Mouse (Mus musculus): ENCODE data around the gene Plekhg2.
"Not testable (repeated sequence)": the region's sequence is repeated elsewhere in the genome, so short reads cannot be mapped to it uniquely, and the experiment has no call there.

Gene Plekhg2

DNA sequence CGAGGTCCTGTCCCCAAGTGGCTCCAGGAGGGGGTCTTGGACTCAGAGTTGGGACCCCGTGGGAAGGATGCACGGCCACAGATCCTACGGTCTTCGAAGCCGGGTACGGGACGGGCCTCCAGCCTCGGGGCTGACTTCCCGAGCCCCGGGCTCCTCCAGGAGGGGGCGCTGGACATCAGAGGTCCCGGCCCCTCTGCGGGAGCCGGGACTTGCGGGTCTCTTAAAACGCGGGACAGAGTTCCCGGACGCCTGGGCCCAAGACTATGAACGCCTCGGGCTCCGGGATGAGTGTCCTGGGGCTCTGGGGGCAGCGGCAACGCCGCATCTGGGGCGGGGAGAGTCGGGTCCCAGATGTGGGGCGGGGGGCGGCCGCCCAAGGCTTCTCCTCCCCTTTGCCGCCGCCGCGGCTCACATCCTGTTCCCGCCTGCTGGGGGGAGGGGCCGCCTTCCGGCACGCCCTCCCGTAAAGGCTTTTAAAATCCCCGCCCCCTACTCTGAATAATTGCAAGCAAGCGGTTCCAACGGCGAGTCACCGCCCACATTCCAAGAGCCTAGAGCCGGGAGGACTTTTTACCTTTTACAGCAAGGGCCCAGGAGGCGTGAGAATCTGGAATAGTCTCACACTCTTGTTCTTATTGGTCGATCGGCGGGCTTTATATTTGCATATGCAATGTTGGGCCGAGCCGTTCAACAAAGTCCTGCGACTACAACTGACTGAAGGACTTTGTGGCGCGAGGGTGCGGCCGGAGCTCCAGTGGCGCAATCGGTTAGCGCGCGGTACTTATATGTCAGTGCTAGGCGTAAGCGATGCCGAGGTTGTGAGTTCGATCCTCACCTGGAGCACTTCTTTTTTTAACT lies at the start of gene Plekhg2:
Plekhg2 (minus strand) TSS at position 349 of the 858 bp plus-strand sequence.
- peak; percentile 74; the same call in 1 of the 2 replicates for ATAC-seq (ENCODE audit: insufficient number of reproducible peaks, low FRiP score, low TSS enrichment)

GRCm38 (mm10) chr7:28419416-28419815 lies 47.0 kb upstream of the Plekhg2 start:
- ATAC-seq (ENCODE audit: insufficient number of reproducible peaks, low FRiP score, low TSS enrichment): no peak

GRCm38 (mm10) chr7:28418096-28418670 lies 45.8 kb upstream of the Plekhg2 start:
- ATAC-seq (ENCODE audit: insufficient number of reproducible peaks, low FRiP score, low TSS enrichment): no peak

GRCm38 (mm10) chr7:28417368-28417767 lies 45.0 kb upstream of the Plekhg2 start:
- no peak for ATAC-seq (ENCODE audit: insufficient number of reproducible peaks, low FRiP score, low TSS enrichment)

GRCm38 (mm10) chr7:28412826-28413225 lies 40.4 kb upstream of the Plekhg2 start:
- no peak for ATAC-seq (ENCODE audit: insufficient number of reproducible peaks, low FRiP score, low TSS enrichment)

DNA sequence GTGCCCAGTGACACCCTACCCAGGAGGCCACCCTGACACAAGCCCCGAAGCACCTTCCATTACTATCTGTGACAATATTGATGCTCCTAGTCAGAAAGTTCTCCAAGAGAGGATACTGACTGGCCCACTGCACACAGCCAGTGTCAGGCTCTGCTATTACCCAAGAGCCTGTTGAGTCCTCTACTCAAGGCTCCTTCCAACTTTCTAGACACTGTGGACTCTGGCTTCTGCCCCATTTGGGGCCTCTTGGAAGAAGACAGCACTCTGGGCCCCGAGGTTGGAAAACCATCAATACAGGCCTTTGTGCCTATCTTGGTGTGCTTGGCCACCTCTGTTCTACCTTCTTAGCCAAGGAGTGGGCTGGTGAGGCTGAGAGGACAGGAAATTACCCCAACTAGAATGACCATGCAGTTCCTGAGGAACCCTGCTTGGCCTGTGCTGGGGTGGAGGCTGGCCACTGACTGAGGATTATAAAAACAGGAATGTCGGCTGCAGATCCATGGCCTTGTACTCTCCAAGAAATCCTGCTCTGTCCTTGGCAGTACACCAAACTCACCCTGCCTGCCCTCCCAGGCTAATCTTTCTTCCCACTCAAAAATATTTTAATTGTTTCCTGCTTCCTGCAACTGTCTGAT lies 38.6 kb upstream of the Plekhg2 start:
- ATAC-seq (ENCODE audit: insufficient number of reproducible peaks, low FRiP score, low TSS enrichment): no peak

DNA sequence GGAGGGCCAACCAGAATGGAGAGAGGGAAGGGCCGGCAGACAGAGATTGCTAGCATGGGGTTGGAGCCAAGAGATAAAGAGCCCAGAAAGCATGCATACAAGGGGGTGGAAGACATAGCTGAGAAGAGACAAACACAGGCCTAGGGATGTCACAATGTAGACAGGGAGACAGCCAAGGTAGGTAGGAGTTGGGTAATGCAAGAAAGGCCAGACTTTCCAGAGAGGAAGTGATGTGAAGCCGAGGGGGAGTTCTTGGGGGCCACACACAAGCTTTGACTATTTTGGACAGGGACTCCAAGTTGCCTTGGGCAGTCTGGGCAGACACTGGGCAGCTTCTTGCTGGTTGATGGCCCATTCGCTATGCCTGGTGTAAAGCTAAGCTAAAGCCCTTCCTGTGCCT lies 29.5 kb upstream of the Plekhg2 start:
- ATAC-seq (ENCODE audit: insufficient number of reproducible peaks, low FRiP score, low TSS enrichment): no peak

- no peak for ATAC-seq (ENCODE audit: insufficient number of reproducible peaks, low FRiP score, low TSS enrichment)
These were observed 28.6 kb upstream of the Plekhg2 start for GRCm38 (mm10) chr7:28401030-28401429.

DNA sequence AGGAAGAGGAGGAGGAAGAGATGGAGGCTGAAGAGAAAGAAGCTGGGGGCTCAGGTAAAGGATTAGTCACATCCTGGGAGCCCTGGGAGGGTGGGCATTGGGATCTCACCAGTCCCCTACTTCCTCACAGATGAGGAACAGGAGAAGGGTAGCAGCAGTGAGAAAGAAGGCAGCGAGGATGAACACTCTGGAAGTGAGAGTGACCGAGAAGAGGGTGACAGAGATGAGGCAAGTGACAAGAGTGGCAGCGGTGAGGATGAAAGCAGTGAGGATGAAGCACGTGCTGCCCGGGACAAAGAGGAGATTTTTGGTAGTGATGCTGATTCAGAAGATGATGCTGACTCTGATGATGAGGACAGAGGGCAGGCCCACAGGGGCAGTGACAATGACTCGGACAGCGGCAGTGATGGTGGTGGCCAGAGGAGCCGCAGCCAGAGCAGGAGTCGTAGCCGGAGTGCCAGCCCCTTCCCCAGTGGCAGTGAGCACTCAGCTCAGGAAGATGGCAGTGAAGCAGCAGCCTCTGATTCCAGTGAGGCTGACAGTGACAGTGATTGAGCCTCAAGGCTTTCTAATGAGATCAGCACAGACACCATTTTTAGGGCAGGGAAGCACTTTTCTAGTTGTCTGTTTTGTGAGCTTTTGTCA lies 26.4 kb upstream of the Plekhg2 start:
- ATAC-seq (ENCODE audit: insufficient number of reproducible peaks, low FRiP score, low TSS enrichment): no peak

GRCm38 (mm10) chr7:28398000-28398399 lies 25.6 kb upstream of the Plekhg2 start:
- no peak for ATAC-seq (ENCODE audit: insufficient number of reproducible peaks, low FRiP score, low TSS enrichment)

DNA sequence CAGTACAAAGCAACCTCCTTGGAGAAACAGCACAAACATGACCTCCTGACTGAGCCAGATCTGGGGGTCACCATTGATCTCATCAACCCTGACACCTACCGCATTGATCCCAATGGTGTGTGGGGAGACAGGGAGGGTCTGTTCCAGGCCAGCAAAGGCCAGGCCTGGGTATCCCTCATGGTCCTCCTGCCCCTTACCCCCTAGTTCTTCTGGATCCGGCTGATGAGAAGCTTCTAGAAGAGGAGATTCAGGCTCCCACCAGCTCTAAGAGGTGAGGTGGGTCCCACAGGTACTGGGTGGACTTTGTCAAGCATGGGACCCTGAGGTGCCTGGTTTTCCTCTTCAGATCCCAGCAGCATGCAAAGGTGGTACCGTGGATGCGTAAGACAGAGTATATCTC lies 23.0 kb upstream of the Plekhg2 start:
- ATAC-seq (ENCODE audit: insufficient number of reproducible peaks, low FRiP score, low TSS enrichment): no peak

- no peak for ATAC-seq (ENCODE audit: insufficient number of reproducible peaks, low FRiP score, low TSS enrichment)
These were observed 21.0 kb upstream of the Plekhg2 start for GRCm38 (mm10) chr7:28393272-28393951.

GRCm38 (mm10) chr7:28392429-28393271 lies 20.3 kb upstream of the Plekhg2 start, which contains the start of the genes Med29 and Paf1:
Gene Med29, minus strand, starts transcription at chr7:28392708.
Gene Paf1, plus strand, starts transcription at chr7:28392951.
- peak; percentile 98 for ATAC-seq (ENCODE audit: insufficient number of reproducible peaks, low FRiP score, low TSS enrichment)

- ATAC-seq (ENCODE audit: insufficient number of reproducible peaks, low FRiP score, low TSS enrichment): no peak
These were observed 17.9 kb upstream of the Plekhg2 start for GRCm38 (mm10) chr7:28390331-28390730.

GRCm38 (mm10) chr7:28387384-28387783 lies 15.0 kb upstream of the Plekhg2 start:
- ATAC-seq (ENCODE audit: insufficient number of reproducible peaks, low FRiP score, low TSS enrichment): not testable (repeated sequence)

DNA sequence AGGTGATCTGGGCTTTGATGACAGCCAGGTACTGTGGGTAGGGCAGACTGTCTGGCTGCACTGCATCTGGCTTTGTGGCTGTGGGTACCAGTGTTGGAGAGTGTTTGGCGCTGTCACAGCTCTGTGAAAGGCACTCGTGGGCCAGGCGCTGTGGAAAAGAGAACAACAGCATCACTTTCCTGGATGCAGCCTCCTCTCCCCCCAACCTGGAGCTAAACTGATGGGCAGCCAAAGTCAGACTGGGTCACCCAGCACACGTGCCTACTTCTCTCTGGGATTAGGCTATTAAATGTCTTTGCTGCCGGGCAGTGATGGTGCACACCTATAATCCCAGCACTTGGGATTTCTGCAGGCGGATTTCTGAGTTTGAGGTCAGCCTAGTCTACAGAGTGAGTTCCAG lies 14.5 kb upstream of the Plekhg2 start:
- ATAC-seq (ENCODE audit: insufficient number of reproducible peaks, low FRiP score, low TSS enrichment): not testable (repeated sequence)

DNA sequence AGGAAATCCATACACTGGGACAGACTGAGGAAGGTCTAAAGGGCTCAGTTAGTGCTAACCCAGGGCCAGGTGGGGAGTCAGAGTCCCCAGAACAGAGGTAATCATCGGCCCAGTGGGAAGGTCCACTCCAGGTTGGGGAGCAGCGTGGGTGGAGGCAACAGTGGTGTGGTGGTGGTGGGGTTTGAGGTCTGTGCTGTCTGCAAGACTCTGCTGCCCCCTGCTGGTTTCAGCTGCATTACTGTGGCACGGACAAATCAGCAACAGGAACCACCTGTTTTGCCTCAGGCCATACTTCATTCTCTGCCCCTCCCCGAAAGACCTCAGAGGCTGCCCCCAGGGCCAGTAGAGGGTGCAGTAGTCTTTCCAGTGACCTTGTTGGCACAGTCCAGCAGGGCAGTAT lies 14.1 kb upstream of the Plekhg2 start:
- no peak for ATAC-seq (ENCODE audit: insufficient number of reproducible peaks, low FRiP score, low TSS enrichment)

- no peak for ATAC-seq (ENCODE audit: insufficient number of reproducible peaks, low FRiP score, low TSS enrichment)
These were observed 13.6 kb upstream of the Plekhg2 start for GRCm38 (mm10) chr7:28386007-28386406.

- ATAC-seq (ENCODE audit: insufficient number of reproducible peaks, low FRiP score, low TSS enrichment): no peak
These were observed 12.8 kb upstream of the Plekhg2 start for GRCm38 (mm10) chr7:28385196-28385595.
